Mouse (Mus musculus) stomach, embryonic 14.5 days (tissue): ENCODE data around the gene Zfp385a. TPM values are rescaled to one million over a fixed set of nuclear protein-coding genes. Genes with fewer than 3 reads are reported as not detected.

Experiments used
- ATAC-seq: fragments of 200-750 bp; cut with Nextera tagmentation; 2 replicates; pipeline ENCODE4 v1.8.0; 2017; ENCODE audit warnings: low read depth, moderate TSS enrichment; ENCODE audit not compliant: insufficient number of reproducible peaks, insufficient read depth, low FRiP score
- H3K27ac ChIP-seq: fragments of 300-500 bp; sonication (generic); 2 replicates; pipeline ENCODE4 v1.5.1; 2014; ENCODE audit warnings: mild to moderate bottlenecking, low read length, moderate library complexity, mixed read lengths
- H3K27me3 ChIP-seq: fragments of 300-500 bp; sonication (generic); 2 replicates; pipeline ENCODE4 v1.6.1; 2014; ENCODE audit warnings: low read length, control low read depth, mixed read lengths; ENCODE audit not compliant: control insufficient read depth, insufficient read depth
- H3K36me3 ChIP-seq: fragments of 300-500 bp; sonication (generic); 2 replicates; pipeline ENCODE4 v1.6.1; 2014; ENCODE audit warnings: mild to moderate bottlenecking, control low read depth, low read length, moderate library complexity, mixed read lengths; ENCODE audit not compliant: control insufficient read depth, insufficient read depth
- H3K4me1 ChIP-seq: fragments of 300-500 bp; sonication (generic); 2 replicates; pipeline ENCODE4 v1.6.1; 2014; ENCODE audit warnings: low read length, control low read depth, mixed read lengths; ENCODE audit not compliant: control insufficient read depth, insufficient read depth
- H3K4me2 ChIP-seq: fragments of 300-500 bp; sonication (generic); replicated peaks from 2 replicates; pipeline ENCODE4 v1.6.1; 2014; ENCODE audit warnings: low read depth, low read length, control low read depth
- H3K4me3 ChIP-seq: fragments of 300-500 bp; sonication (generic); 2 replicates; pipeline ENCODE4 v1.5.1; 2014; ENCODE audit warnings: low read depth, low read length, control low read depth
- H3K9ac ChIP-seq: fragments of 300-500 bp; sonication (generic); replicated peaks from 2 replicates; pipeline ENCODE4 v1.6.1; 2014; ENCODE audit warnings: low read depth, mild to moderate bottlenecking, control low read depth, low read length, moderate library complexity, mixed read lengths
- H3K9me3 ChIP-seq: fragments of 300-500 bp; sonication (generic); 2 replicates; pipeline ENCODE4 v1.6.1; 2016; ENCODE audit warnings: low read depth, low read length, control low read depth; ENCODE audit not compliant: control insufficient read depth
- WGBS: fragments of 180-500 bp; shearing (Covaris S2); extraction: QIAGEN DNeasy Blood & Tissue Kit; methylation state at CpG from one replicate; pipeline ENCODE4 v1.1.7; 2014; 5-methylcytosine and 5-hydroxymethylcytosine counted together
- polyA plus RNA-seq: library from polyadenylated mRNA; unstranded; fragments of >200 nt; fragmentation: Nextera tagmentation; extraction: Ambion mirVana; gene quantifications from 2 replicates; pipeline ENCODE4 v1.2.1, GENCODE M21; 2014

Zfp385a gene
- polyA plus RNA-seq, 1 experiment from 2014 or later = 11.7 TPM

DNA sequence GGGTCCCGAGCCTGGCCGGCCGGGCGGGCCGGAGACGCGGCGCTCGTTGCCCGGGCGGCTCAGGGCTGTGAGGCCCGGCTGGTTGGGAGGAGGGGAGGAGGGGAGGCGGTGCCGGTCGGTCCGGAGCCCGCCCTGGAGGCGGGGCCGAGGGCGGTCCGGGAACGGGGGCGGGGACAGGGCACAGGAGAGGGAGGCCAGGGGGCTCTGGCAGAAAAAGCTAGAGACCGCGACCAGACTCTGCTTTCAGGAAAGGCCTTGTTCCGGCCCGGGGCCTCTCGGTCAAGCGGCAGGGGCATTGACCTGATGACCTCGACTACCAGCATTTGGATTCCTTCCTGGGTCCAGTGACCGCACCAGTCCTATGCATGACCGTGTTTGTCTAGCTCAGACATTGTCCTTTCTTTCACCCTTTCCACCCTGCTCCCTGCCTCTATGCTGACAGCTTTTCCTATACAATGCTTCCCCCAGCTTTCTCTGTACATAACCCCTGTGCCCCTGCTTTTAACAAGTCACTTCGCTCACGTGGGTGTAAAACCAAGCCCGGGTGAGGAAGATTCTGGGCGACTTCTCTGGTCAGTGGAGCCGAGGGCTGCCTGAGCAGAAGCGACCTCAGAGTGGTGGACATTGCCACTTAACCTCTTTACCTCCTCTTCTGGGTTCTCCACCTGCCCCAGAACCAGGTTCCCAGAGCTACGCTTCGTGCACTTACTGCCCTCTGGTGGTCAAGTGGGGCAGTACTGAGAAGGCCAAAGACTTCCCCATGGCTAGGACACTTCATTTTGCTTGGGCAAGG is 16.2 kb downstream of the Zfp385a start:
- Histone ChIP-seq H3K4me2 (peak overlapping the region; percentile 86), H3K4me1 (peaks cover 15% of the 10 kb centered on the region; the same call in 1 of the 2 replicates), H3K9ac (peak overlapping the region; percentile 73), H3K36me3 (no peaks in the 10 kb centered on the region), H3K9me3 (no peaks in the 10 kb centered on the region), H3K27me3 (no peaks in the 10 kb centered on the region), H3K27ac (peak overlapping the region; percentile 62; the same call in 1 of the 2 replicates), H3K4me3 (peak overlapping the region; percentile 61)
- WGBS = under 1% methylated on average over 38 of the region's 40 CpGs
- peak; percentile 95 for ATAC-seq

DNA sequence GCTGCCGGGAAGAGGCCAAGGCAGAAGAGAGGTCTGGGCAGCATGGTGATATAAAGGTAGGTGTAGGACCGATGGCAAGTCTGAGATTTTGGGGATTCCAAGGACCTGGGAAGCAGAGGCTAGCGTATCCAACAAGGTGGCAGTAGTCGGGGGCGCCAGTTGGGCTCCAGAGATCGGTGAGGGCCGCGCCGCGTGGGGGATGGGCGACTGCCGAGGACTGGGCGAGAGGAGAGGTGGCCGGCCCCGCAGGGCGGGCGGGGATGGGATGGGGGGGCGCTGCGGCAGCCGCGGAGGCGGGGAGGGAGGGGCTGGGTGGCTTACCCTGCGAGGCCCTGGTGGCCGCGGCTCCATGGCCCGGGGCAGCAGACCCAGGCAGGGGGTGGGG is 16.8 kb downstream of the Zfp385a start:
- Histone ChIP-seq H3K27me3 (no peaks in the 10 kb centered on the region), H3K9ac (peak overlapping the region; percentile 73), H3K4me2 (peak overlapping the region; percentile 86), H3K27ac (no peak overlapping the region), H3K4me3 (peak overlapping the region; percentile 61), H3K4me1 (peaks cover 15% of the 10 kb centered on the region; the same call in 1 of the 2 replicates), H3K9me3 (no peaks in the 10 kb centered on the region), H3K36me3 (no peaks in the 10 kb centered on the region)
- 2% methylated on average over 17 of the region's 26 CpGs for WGBS
- peak; percentile 59; the same call in 1 of the 2 replicates for ATAC-seq

DNA sequence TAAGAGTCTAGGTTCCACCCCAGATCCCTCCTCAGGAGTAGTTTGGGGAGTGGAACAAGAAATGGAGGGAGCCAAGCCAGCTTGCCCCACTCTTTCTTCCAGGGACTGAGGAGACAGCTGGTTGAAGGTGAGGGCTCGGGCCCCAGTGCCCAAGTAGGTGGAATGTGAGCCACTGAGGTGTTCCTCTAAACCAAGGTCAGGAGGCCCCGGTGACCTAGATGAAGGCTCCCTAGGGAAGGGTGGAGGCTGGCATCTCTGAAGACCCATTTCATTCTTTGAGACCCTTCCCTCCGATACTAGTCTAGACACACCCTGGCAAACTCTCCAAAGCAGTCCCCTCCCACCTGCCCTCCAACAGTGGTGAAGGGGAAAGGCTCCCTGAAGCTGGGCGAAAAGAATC is 17.5 kb downstream of the Zfp385a start:
- Histone ChIP-seq H3K4me1 (peaks cover 15% of the 10 kb centered on the region; the same call in 1 of the 2 replicates), H3K27ac (no peak overlapping the region)
- no peak for ATAC-seq

DNA sequence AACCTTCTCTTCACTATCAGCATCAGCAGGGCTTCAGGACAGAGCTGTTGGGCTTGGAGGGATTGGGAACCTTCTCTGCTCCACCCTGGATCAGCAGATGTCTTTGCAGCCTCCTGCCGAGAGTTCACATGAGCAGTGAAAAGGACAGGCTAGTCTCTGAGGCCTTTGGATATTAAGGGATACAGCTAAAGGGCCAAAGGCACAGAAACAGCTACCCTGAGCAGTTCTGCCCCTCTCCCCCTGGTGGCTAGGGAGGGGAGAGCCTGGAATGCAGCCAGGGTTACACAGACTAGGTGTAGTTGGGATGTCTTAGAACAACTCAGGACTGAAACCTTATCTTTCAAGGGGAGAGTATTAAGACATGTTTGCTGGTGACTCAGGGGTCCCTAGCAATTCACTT is 18.8 kb downstream of the Zfp385a start:
- 67% methylated on average over 1 of the region's 1 CpGs for WGBS

More for the DNA sequence above, 17.5 kb downstream of the Zfp385a start:
- H3K4me3 ChIP-seq = peak overlapping the region; percentile 61
- no peak overlapping the region for H3K9ac ChIP-seq
- peaks cover 6% of the 10 kb centered on the region; the same call in 1 of the 2 replicates for H3K36me3 ChIP-seq
- peak overlapping the region; percentile 86 for H3K4me2 ChIP-seq
- no peaks in the 10 kb centered on the region for H3K9me3 ChIP-seq
- no peaks in the 10 kb centered on the region for H3K27me3 ChIP-seq
- 38% methylated on average over 4 of the region's 4 CpGs for WGBS

DNA sequence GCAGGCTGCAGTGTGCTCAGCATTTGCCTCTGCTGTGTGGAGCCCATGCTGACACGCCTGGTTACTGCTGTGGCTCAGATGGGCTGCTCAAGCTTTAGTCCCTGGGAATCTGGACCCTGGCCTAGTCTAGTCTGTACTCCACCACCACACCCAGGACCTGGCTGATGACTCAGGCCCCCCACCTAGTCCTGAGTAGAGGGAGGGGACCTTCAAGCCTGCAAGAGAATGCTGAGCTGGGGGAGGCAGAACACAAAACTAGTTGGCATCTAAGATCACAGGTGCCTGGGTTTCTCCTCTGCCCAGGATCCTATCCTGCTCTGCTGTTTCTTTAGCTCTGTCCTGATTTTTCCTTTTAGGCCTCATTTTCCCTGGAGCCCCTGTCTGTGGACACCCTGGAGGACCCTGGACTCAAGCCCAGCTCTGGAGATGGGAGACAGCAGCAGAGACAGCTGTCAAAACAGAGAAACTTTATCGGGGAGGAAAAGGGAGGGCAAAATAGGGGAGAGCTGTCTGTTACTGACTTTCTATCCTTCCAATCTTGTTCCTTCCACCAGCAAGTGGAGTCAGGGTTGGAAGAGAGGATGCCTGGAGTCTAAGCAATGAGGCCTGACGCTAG is 21.6 kb downstream of the Zfp385a start:
- peaks cover 10% of the 10 kb centered on the region; the same call in 1 of the 2 replicates for H3K36me3 ChIP-seq
- H3K4me3 ChIP-seq = no peak overlapping the region
- H3K4me2 ChIP-seq = no peak overlapping the region
- no peak overlapping the region for H3K27ac ChIP-seq
- no peaks in the 10 kb centered on the region for H3K9me3 ChIP-seq
- no peak for ATAC-seq
- no peak overlapping the region for H3K9ac ChIP-seq
- H3K4me1 ChIP-seq = peaks cover 34% of the 10 kb centered on the region; the same call in 1 of the 2 replicates
- WGBS = 65% methylated on average over 3 of the region's 3 CpGs
- no peaks in the 10 kb centered on the region for H3K27me3 ChIP-seq

More for the DNA sequence above, 18.8 kb downstream of the Zfp385a start:
- Histone ChIP-seq H3K9me3 (no peaks in the 10 kb centered on the region), H3K4me1 (peaks cover 19% of the 10 kb centered on the region; the same call in 1 of the 2 replicates), H3K27ac (no peak overlapping the region), H3K4me2 (no peak overlapping the region), H3K27me3 (no peaks in the 10 kb centered on the region), H3K9ac (no peak overlapping the region), H3K4me3 (no peak overlapping the region), H3K36me3 (peaks cover 10% of the 10 kb centered on the region; the same call in 1 of the 2 replicates)
- no peak for ATAC-seq

DNA sequence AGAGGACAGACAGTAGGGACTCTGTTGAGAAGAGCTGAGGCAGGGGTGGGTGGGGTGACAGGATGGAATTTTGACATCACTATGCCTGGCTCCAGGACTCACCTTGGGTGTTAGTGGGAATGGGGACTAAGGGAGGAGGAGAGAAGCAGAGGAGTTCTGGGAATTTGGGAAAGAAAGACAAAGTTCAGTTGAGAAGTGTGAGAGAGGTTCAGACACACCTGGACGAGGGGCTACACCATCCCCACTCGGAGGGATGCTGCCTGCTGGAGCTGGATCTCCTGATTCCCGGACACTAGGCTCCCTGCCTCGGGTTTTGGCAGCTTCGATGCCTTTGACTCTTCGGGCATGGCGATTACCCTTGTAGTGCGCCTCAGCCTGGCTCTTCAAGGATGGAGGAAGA is 22.2 kb downstream of the Zfp385a start:
- no peak for ATAC-seq
- no peaks in the 10 kb centered on the region for H3K27me3 ChIP-seq
- H3K9ac ChIP-seq = no peak overlapping the region
- peaks cover 10% of the 10 kb centered on the region; the same call in 1 of the 2 replicates for H3K36me3 ChIP-seq
- no peak overlapping the region for H3K4me2 ChIP-seq
- no peak overlapping the region for H3K4me3 ChIP-seq
- H3K4me1 ChIP-seq = peaks cover 31% of the 10 kb centered on the region; the same call in 1 of the 2 replicates
- no peaks in the 10 kb centered on the region for H3K9me3 ChIP-seq
- WGBS = 90% methylated on average over 8 of the region's 8 CpGs
- H3K27ac ChIP-seq = no peak overlapping the region

DNA sequence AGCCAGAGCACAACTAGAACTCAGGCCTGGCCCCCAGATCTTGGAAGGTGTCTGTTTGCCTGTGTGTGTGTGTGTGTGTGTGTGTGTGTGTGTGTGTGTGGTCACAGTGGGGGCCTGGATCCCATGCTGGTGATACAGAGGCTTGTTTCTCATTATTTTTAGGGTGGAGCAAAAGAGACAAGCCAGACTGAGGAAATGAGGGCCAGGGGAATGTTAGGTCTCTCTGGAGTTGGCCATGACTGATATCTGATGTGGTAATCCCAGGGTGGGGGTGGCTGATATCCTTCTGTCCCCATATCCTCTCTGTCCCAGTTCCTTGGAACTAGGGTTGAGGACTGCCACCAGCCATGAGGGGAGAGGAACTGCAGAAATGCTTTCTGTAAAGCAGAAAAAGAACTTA is 22.8 kb downstream of the Zfp385a start:
- H3K9me3 ChIP-seq = no peaks in the 10 kb centered on the region
- peaks cover 10% of the 10 kb centered on the region; the same call in 1 of the 2 replicates for H3K36me3 ChIP-seq
- H3K27ac ChIP-seq = no peak overlapping the region
- no peaks in the 10 kb centered on the region for H3K27me3 ChIP-seq
- no peak overlapping the region for H3K9ac ChIP-seq
- peaks cover 25% of the 10 kb centered on the region; the same call in 1 of the 2 replicates for H3K4me1 ChIP-seq
- H3K4me3 ChIP-seq = no peak overlapping the region
- H3K4me2 ChIP-seq = no peak overlapping the region
- no peak for ATAC-seq

DNA sequence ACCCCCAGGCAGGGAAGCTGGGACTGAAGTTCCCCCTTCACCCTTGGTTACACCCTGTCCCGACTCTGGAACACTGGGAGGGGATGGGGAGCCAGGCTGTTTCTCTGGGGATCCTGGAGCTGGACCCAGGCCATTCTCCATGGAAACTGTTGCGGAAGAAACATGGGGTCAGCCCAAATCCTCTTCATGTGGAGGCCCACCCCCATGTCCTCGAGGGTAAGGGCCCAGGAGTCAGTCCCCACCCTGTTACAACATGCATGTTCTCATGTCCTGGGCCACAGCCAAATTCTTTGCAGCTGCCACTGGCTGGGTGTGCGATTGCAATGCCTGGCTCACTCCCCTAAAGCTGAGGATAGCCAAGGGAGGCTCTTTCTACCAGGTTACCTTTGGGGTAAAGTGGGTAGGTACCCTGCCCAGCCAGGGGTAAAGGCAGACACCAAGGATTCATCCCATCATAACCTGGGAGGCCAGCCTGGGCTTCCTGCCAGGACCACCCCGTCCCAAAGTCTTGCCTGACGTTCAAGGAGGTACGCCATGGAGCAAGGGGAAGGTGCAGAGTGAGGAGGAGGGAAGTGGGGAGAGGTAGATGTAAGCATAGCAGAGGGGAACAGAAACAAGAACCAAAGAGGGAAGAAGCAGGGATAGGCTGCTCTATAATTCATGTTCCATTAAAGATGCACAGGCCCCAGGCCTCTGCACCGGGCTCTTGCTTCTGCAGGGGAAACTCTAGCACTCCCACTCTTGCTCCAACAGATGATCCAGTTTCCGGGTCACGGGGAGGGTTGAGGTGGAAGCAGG is 23.7 kb downstream of the Zfp385a start:
- no peak overlapping the region for H3K4me2 ChIP-seq
- no peak overlapping the region for H3K4me3 ChIP-seq
- no peak overlapping the region for H3K27ac ChIP-seq
- peaks cover 10% of the 10 kb centered on the region; the same call in 1 of the 2 replicates for H3K36me3 ChIP-seq
- ATAC-seq = no peak
- H3K9ac ChIP-seq = no peak overlapping the region
- H3K9me3 ChIP-seq = no peaks in the 10 kb centered on the region
- peaks cover 23% of the 10 kb centered on the region; the same call in 1 of the 2 replicates for H3K4me1 ChIP-seq
- no peaks in the 10 kb centered on the region for H3K27me3 ChIP-seq
- 68% methylated on average over 10 of the region's 10 CpGs for WGBS
